Mouse (Mus musculus) naive thymus-derived CD4-positive, alpha-beta T cell, adult 5 months (primary cell): Measurements from ENCODE around the gene Zfand2b. TPM values are rescaled to one million over a fixed set of nuclear protein-coding genes. Genes with fewer than 3 reads are reported as not detected.

Experiments used
- polyA plus RNA-seq: library from polyadenylated mRNA; unstranded; fragments of 100-300 nt; shearing (Covaris generic); gene quantifications from one replicate; pipeline ENCODE4 v1.2.1, GENCODE M21; 2017

The Zfand2b gene
- polyA plus RNA-seq, result 85.3 TPM

GRCm38 (mm10) chr1:75168472-75169464 is at the start of gene Zfand2b:
TSS of gene Zfand2b (plus strand) at chr1:75168646.

DNA sequence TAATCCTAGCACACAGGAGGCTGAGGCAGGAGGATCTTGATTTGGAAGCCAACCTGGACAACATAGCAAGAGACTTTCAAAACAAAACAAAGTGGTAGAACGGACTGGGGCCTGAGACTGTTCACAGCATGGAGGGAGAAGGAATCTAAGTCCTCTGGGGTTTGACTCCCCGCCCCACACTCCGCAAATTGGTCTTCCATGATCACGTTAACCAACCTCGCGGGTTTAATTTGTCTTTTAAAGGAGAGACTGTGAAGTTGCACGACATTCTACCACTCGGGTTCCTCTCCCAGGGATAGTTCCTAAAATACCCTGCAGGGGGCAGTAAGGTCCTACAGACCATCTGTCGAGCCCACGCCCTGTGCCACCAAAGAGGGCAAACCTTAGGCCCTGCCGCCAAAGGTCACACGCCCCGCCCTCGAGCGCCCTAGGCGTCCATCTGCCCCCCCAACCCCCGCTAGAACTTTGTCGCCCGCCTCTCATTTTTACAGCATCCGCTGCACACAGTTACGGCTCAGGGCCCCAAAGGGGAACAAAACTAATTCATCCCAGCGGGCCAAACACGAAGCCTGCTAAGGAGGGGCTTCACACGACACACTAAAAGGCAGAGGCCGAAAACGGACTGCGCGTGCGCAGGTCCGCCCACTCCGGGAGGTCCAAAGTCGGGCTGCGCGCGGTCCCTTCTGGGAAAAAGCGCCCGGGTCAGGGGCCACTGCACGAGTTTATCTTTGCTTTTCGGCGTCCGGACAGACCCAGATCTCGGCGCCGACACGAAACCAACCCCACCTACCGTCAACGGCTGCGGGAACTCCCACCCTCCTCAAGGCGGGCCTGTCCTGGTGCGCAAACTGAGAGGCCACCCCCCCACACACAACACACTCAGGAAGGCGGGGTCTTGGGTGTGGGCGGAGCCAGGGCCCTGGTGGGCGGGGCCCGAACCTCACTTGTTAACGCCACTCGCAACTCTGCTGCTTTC is 43.8 kb upstream of the Zfand2b start, which contains the start of gene Nhej1:
Nhej1 (minus strand) TSS at position 855 of the 976 bp plus-strand sequence.

DNA sequence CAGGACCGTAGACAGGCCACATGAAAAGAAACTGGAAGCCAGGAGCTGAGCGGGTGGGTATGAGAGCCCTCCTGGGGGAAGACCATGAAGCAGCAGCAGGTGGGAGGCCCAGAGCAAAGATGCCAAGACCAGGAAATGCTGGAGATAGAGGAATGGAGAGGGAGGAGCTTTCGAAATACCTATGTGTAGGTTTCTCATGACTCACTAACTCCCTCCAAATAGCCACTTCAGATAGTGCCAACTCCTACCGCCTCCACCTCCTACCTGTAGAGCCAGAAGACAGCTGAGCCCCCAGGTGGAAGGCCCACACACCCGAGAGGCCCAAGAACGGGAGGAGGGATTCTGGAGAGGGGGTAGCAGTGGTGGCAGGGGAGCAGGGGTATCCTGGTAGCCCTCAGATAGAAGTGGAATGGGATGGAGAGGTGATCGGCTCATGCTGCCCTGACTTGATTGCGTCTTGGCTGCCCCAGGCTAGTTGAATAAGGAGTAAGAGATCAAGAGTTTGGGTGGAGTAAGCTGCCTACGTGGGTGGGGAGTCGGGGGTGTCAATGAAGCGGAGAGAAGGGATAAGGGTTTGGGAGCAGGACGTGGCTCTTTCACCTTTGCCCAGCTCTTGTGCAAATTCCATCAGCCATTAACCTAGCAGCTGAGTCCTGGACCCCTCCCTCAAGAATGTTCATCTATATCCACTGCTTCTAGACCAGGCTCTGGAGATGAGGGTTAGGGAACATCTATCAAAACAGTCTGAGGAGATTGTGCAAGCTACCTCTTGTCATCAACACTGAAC is 34.8 kb upstream of the Zfand2b start, which contains the start of gene Slc23a3:
Slc23a3 (minus strand) TSS at position 470 of the 787 bp plus-strand sequence.

GRCm38 (mm10) chr1:75142301-75143261 is 25.9 kb upstream of the Zfand2b start, which contains the start of the genes Cnppd1 and Retreg2:
TSS of gene Cnppd1 (minus strand) at chr1:75142711.
TSS of gene Retreg2 (plus strand) at chr1:75142778.

GRCm38 (mm10) chr1:75180105-75180590 is 11.7 kb downstream of the Zfand2b start, which contains the start of gene Abcb6:
TSS of gene Abcb6 (minus strand) at chr1:75180392.

DNA sequence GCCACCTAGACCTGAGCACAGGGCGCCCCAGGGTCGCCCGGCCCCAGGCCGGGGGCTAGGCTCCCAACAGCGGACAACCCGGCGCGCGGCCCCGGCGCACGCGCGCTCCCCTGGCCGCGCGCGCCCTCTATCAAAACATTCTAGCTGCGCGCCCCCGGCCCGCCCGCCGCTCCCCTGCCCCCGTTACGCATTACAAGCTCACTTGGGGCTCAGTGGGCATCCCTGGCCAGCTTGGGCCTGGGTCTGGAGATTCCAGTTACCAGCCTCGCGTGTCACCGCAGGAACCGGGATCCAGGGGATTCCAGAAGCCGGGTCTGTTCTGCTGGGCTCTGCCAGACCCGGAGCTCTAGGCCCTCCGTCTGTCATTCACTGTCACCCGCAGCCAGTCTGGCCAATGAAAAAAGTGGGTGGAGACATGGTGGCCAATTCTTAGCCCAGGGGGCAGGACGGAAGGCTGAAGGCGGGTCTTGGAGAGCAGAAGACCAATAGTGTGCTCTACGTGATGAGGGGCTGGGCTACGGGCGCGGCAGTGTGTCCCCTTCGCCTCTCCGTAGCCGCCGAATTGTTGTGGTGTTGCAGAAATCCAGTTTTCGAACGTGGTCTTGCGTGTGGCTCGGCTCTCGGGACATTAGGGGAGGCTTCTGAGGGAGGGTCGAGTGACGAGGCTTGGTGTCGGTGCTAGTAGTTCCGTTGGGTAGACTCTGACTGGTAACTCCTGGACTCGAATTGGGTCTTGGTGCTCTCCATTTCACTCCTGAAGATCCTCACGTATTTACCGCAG is 23.4 kb downstream of the Zfand2b start, which contains the start of the genes Ankzf1 and Atg9a:
Ankzf1 (plus strand) TSS at position 530 of the 781 bp plus-strand sequence.
Atg9a (minus strand) TSS at position 575 of the 781 bp plus-strand sequence.

GRCm38 (mm10) chr1:75210136-75211087 is 42.0 kb downstream of the Zfand2b start, which contains the start of the genes Glb1l and Stk16:
TSS of gene Glb1l (minus strand) at chr1:75210813.
TSS of gene Stk16 (plus strand) at chr1:75210838.

GRCm38 (mm10) chr1:75219531-75219930 is 51.1 kb downstream of the Zfand2b start, which contains the start of gene Tuba4a:
TSS of gene Tuba4a (minus strand) at chr1:75219865.

Other genes starting within 250 kb of the Zfand2b start
- gene Cfap65, start 233.0 kb upstream of the Zfand2b start, polyA plus RNA-seq, result not detected
- not detected for gene Ihh, start 217.0 kb upstream of the Zfand2b start, polyA plus RNA-seq
- 8.8 TPM for gene Nhej1, start 43.4 kb upstream of the Zfand2b start, polyA plus RNA-seq
- gene Slc23a3, start 34.8 kb upstream of the Zfand2b start, polyA plus RNA-seq, result 0.61 TPM
- 211 TPM for gene Cnppd1, start 25.9 kb upstream of the Zfand2b start, polyA plus RNA-seq
- 102 TPM for gene Retreg2, start 25.9 kb upstream of the Zfand2b start, polyA plus RNA-seq
- gene Abcb6, start 11.7 kb downstream of the Zfand2b start, polyA plus RNA-seq, result 5.2 TPM
- 32.7 TPM for gene Ankzf1, start 23.5 kb downstream of the Zfand2b start, polyA plus RNA-seq
- gene Atg9a, start 23.6 kb downstream of the Zfand2b start, polyA plus RNA-seq, result 38.6 TPM
- gene Glb1l, start 42.2 kb downstream of the Zfand2b start, polyA plus RNA-seq, result 6.1 TPM
- 71.7 TPM for gene Stk16, start 42.2 kb downstream of the Zfand2b start, polyA plus RNA-seq
- 162 TPM for gene Tuba4a, start 51.2 kb downstream of the Zfand2b start, polyA plus RNA-seq
- not detected for gene A630095N17Rik, start 63.5 kb downstream of the Zfand2b start, polyA plus RNA-seq
- 61.6 TPM for gene Dnajb2, start 67.8 kb downstream of the Zfand2b start, polyA plus RNA-seq
- gene Ptprn, start 95.9 kb downstream of the Zfand2b start, polyA plus RNA-seq, result 0.39 TPM
- gene Resp18, start 109.8 kb downstream of the Zfand2b start, polyA plus RNA-seq, result not detected
- 53.1 TPM for gene Dnpep, start 149.3 kb downstream of the Zfand2b start, polyA plus RNA-seq
- not detected for gene Des, start 191.7 kb downstream of the Zfand2b start, polyA plus RNA-seq
- 0.36 TPM for gene Speg, start 206.7 kb downstream of the Zfand2b start, polyA plus RNA-seq